Mouse (Mus musculus) CH12.LX (cell line): ENCODE data around the gene Etl4.

Source experiments
- EP300 ChIP-seq: IDR thresholded peaks from 2 replicates; pipeline ENCODE4 v1.6.1; 2011; ENCODE audit warnings: low read length, improper control_type of control experiment
- UBTF ChIP-seq: IDR thresholded peaks from 2 replicates; pipeline ENCODE4 v1.6.1; 2012; ENCODE audit warnings: low read depth, mild to moderate bottlenecking, inconsistent platforms, low read length, improper control_type of control experiment, moderate library complexity

DNA sequence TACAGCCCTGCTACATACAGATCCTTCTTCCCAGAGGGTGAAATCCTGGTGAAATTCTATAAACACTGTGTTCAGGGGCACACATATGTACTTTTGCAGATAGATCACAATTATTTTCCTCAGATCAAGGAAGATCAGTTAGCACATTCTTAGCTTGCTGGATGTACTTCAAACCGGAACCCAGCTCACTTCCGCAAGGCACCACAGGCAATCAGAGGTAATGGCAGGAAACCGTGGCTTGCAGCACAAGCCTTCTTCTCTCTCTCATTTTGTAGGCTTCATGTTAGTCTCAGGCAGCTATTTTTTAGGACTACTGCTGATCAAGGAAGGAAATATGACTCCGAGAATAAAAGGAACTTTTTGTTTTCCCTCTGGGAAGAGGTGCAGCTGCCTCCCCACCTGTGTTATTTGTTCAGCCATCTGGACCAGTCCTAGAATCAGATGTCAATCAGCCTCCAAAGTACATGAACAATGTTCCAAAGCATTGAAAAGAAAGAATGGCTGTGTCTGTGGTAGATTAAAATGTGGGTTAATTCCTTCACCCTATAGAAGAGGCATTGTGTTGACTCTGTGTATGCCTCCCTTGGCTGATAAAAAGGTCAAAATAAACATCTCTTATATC, 338.6 kb downstream of the Etl4 start:
- no peak for TF ChIP-seq EP300
- TF ChIP-seq UBTF = no peak
